Mouse (Mus musculus) stomach, embryonic 15.5 days (tissue): ENCODE results near the gene Fam208a. TPM values are rescaled to one million over a fixed set of nuclear protein-coding genes. Genes with fewer than 3 reads are reported as not detected.
A peak's percentile ranks its signal among the peaks of the same experiment; 100 is the strongest.

Source experiments
- ATAC-seq: fragments of 200-750 bp; cut with Nextera tagmentation; 2 replicates; pipeline ENCODE4 v1.8.0; 2017; ENCODE audit warnings: low read depth, moderate number of reproducible peaks, moderate TSS enrichment; ENCODE audit not compliant: insufficient read depth, low FRiP score
- H3K27ac ChIP-seq: fragments of 300-500 bp; sonication (generic); 2 replicates; pipeline ENCODE4 v1.5.1; 2015; ENCODE audit warnings: mild to moderate bottlenecking, inconsistent platforms
- H3K27me3 ChIP-seq: fragments of 300-500 bp; sonication (generic); replicated peaks from 2 replicates; pipeline ENCODE4 v1.6.1; 2015; ENCODE audit warnings: inconsistent platforms
- H3K36me3 ChIP-seq: fragments of 300-500 bp; sonication (generic); 2 replicates; pipeline ENCODE4 v1.6.1; 2015; ENCODE audit warnings: inconsistent platforms
- H3K4me1 ChIP-seq: fragments of 300-500 bp; sonication (generic); 2 replicates; pipeline ENCODE4 v1.6.1; 2015; ENCODE audit warnings: inconsistent platforms
- H3K4me2 ChIP-seq: fragments of 300-500 bp; sonication (generic); 2 replicates; pipeline ENCODE4 v1.6.1; 2015; ENCODE audit warnings: mild to moderate bottlenecking, inconsistent platforms
- H3K4me3 ChIP-seq: fragments of 300-500 bp; sonication (generic); replicated peaks from 2 replicates; pipeline ENCODE4 v1.5.1; 2015; ENCODE audit warnings: inconsistent platforms
- H3K9ac ChIP-seq: fragments of 300-500 bp; sonication (generic); 2 replicates; pipeline ENCODE4 v1.6.1; 2015; ENCODE audit warnings: inconsistent platforms
- H3K9me3 ChIP-seq: fragments of 300-500 bp; sonication (generic); 2 replicates; pipeline ENCODE4 v1.6.1; 2016; ENCODE audit warnings: inconsistent platforms
- WGBS: fragments of 180-500 bp; shearing (Covaris S2); methylation state at CpG from one replicate; pipeline ENCODE4 v1.1.7; 2015; 5-methylcytosine and 5-hydroxymethylcytosine counted together
- polyA plus RNA-seq: library from polyadenylated mRNA; unstranded; fragments of >200 nt; fragmentation: Nextera tagmentation; extraction: Ambion mirVana; gene quantifications from 2 replicates; pipeline ENCODE4 v1.2.1, GENCODE M21; 2015

Gene Fam208a
- polyA plus RNA-seq = 14.3 and 14.6 TPM in 2 replicates

DNA sequence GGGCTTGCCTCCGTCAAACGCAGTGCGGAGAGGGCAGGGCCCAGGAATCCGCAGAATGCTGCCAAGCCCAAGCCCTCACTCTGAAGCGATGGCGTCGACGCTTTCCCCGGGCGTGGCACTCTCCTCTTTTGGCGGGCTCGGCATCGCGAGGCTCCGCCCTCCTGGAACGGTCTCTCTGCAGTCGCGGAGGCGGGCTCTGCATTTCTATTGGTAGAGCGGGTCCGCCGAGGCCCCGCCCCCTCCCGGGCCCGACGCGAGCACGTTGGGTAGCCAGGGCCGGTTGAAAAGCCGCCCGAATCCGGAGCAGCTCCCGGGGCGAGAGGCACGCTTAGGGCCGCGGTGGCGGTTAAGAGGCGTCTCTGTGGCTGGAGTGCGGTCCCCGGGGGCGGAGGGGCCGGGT, at the start of gene Fam208a:
Fam208a (plus strand) TSS at position 262 of the 400 bp plus-strand sequence.
- ATAC-seq = peak; percentile 95
- H3K4me2 ChIP-seq = peak within 1 kb of the TSS; percentile 88
- H3K4me3 ChIP-seq = peak within 1 kb of the TSS; percentile 77
- H3K27ac ChIP-seq = peak within 1 kb of the TSS; percentile 100
- H3K9me3 ChIP-seq = 0 out of 2 replicates have a peak, but pooled peaks cover 3% of the 10 kb centered on the region
- no peaks in the 10 kb centered on the region; the same call in 1 of the 2 replicates for H3K36me3 ChIP-seq
- no peaks in the 10 kb centered on the region for H3K27me3 ChIP-seq
- peak within 1 kb of the TSS; percentile 85 for H3K9ac ChIP-seq
- under 1% methylated on average over 43 of the region's 43 CpGs for WGBS
- H3K4me1 ChIP-seq = peaks cover 3% of the 10 kb centered on the region; the same call in 1 of the 2 replicates

DNA sequence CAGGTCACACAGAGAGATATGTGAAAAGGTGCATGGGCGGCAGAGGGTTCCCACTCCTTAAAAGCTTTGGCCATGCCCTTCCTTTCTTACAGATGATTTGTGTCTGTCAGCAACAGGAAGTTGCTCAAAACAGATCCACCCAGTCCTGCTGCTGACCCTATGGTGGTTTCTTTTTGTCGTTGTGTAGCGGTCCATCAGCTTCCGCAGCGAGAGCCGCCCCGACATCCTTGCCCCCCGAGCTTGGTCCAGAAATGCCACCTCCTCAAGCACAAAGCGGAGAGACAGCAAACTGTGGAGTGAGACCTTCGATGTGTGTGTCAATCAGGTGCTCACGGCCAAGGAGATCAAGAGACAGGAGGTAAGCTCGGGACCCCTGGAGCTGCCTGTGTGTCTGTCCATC, 49.2 kb upstream of the Fam208a start:
- Histone ChIP-seq H3K9me3 (no peaks in the 10 kb centered on the region), H3K4me3 (peak overlapping the region; percentile 12; the same call in 1 of the 2 replicates), H3K36me3 (0 out of 2 replicates have a peak, but pooled peaks cover 3% of the 10 kb centered on the region), H3K4me1 (no peaks in the 10 kb centered on the region), H3K27me3 (no peaks in the 10 kb centered on the region), H3K9ac (no peak overlapping the region), H3K27ac (no peak overlapping the region), H3K4me2 (no peak overlapping the region)
- WGBS = 74% methylated on average over 12 of the region's 12 CpGs
- ATAC-seq = no peak

DNA sequence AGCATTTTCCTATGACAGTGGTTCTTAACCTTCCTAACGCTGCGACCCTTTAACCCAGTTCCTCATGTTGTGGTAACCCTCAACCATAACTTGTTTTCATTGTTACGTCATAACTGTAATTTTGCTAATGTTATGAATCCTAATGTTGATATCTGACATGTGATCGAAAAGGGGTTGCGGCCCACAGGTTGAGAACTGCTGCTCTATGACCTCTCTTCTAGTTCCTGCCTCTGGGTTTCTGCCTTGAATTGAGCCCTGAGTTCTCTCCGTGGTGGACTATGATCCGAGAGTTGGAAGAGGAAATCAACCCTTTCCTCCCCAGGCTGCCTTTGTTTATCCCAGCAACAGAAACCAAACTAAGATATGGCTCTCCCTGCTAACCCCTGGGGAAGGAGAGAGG, 47.2 kb upstream of the Fam208a start:
- H3K4me1 ChIP-seq = no peaks in the 10 kb centered on the region
- H3K9me3 ChIP-seq = no peaks in the 10 kb centered on the region
- no peak overlapping the region for H3K4me3 ChIP-seq
- H3K27me3 ChIP-seq = no peaks in the 10 kb centered on the region
- no peak overlapping the region for H3K27ac ChIP-seq
- 0 out of 2 replicates have a peak, but pooled peaks cover 3% of the 10 kb centered on the region for H3K36me3 ChIP-seq
- H3K9ac ChIP-seq = no peak overlapping the region
- H3K4me2 ChIP-seq = no peak overlapping the region
- 68% methylated on average over 7 of the region's 7 CpGs for WGBS
- no peak for ATAC-seq

DNA sequence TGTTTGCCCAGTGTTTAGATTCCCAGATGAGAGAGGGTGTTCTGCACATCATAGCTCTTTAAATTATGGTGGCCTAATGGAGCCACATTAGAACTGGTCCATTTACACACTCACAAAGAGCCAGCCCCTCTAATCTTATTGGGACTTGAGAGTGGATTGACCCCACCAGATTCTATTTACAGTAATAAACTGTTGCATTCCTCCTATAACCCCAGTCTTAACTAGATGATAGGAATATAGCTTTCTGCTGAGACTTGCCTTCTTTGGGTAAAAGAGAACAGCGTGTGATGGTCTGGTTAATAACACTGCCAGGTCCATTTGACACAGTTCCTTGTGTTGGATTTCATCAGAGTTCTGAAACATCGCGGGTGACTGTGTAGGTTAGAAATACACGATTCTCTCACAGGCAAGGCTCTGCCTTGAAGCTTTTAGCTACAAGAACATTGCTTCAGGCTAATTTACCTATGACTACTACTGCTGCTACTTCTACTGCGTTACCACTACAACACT, 45.3 kb upstream of the Fam208a start:
- Histone ChIP-seq H3K27ac (0 out of 2 replicates have a peak overlapping the region, but pooled peaks have one; percentile 12), H3K9me3 (no peaks in the 10 kb centered on the region), H3K4me2 (no peak overlapping the region), H3K27me3 (no peaks in the 10 kb centered on the region), H3K4me1 (no peaks in the 10 kb centered on the region), H3K36me3 (0 out of 2 replicates have a peak, but pooled peaks cover 3% of the 10 kb centered on the region), H3K4me3 (no peak overlapping the region), H3K9ac (no peak overlapping the region)
- peak; percentile 50; the same call in 1 of the 2 replicates for ATAC-seq
- WGBS = 64% methylated on average over 5 of the region's 5 CpGs

DNA sequence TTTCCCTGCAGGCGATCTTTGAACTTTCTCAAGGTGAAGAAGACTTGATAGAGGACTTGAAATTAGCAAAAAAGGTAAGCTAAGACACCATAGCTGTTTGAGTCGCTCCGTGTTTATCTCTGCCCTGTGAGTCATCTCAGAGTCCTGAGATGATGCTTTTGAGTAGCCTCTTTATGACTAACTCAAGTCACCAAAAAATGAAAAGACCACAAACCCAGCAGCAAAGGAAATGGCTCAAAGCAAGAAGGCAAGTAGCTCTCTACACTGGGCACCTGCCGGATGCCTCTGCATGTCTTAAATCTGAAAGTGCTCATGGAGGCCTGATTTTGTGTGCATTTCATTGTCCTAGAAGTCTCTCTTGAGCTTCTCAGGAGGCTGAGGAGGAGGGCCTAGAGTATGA, 44.5 kb upstream of the Fam208a start:
- no peaks in the 10 kb centered on the region for H3K4me1 ChIP-seq
- WGBS = 87% methylated on average over 4 of the region's 4 CpGs
- H3K27me3 ChIP-seq = no peaks in the 10 kb centered on the region
- H3K4me2 ChIP-seq = no peak overlapping the region
- 0 out of 2 replicates have a peak, but pooled peaks cover 3% of the 10 kb centered on the region for H3K36me3 ChIP-seq
- H3K9me3 ChIP-seq = no peaks in the 10 kb centered on the region
- H3K9ac ChIP-seq = no peak overlapping the region
- no peak overlapping the region for H3K4me3 ChIP-seq
- no peak for ATAC-seq
- H3K27ac ChIP-seq = no peak overlapping the region

DNA sequence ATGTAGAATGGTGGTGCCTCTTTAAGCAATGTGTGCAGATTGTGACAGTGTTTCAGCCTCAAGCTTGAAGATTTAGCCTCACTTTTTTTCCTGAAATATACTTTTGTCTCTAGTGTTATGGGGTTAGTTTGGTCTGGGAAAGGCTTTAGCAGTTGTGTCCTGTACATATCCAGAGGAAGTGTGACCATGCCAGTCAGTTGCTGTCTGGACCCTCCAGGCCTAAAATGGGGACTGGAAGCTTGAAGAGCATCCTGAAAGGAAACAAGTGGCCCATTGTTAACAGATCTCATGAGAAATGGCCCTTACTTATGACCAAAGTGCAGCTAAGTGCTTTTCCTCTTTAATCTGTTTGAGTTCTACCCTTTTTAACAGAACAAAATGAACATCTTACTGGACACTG, 40.0 kb upstream of the Fam208a start:
- Histone ChIP-seq H3K9me3 (no peaks in the 10 kb centered on the region), H3K27me3 (no peaks in the 10 kb centered on the region), H3K4me1 (no peaks in the 10 kb centered on the region), H3K27ac (no peak overlapping the region), H3K4me3 (no peak overlapping the region), H3K4me2 (no peak overlapping the region), H3K9ac (no peak overlapping the region), H3K36me3 (0 out of 2 replicates have a peak, but pooled peaks cover 3% of the 10 kb centered on the region)
- ATAC-seq = no peak

DNA sequence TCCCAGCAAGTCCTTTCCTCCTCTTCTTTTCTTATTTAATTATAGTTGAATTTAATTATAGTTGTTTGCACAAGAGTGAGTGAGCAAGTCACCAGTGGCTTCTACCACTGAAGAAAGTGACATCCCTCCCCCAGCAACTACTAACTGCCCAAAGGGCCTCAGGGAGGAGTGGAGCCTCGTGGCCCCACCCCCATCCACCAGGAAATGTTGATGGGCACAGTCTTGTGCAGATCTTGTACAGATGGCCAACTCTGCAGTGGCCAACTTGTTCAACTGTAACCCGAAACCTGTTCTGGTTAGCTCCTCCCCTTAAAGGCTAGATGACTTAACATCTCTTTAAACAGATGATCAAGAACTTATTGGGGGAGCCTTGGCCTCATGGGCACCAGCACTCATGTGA, 38.9 kb upstream of the Fam208a start:
- no peak for ATAC-seq
- Histone ChIP-seq H3K27me3 (no peaks in the 10 kb centered on the region), H3K36me3 (0 out of 2 replicates have a peak, but pooled peaks cover 4% of the 10 kb centered on the region), H3K4me3 (no peak overlapping the region), H3K4me2 (no peak overlapping the region), H3K27ac (no peak overlapping the region), H3K9me3 (no peaks in the 10 kb centered on the region), H3K9ac (no peak overlapping the region), H3K4me1 (no peaks in the 10 kb centered on the region)
- 57% methylated on average over 2 of the region's 2 CpGs for WGBS

DNA sequence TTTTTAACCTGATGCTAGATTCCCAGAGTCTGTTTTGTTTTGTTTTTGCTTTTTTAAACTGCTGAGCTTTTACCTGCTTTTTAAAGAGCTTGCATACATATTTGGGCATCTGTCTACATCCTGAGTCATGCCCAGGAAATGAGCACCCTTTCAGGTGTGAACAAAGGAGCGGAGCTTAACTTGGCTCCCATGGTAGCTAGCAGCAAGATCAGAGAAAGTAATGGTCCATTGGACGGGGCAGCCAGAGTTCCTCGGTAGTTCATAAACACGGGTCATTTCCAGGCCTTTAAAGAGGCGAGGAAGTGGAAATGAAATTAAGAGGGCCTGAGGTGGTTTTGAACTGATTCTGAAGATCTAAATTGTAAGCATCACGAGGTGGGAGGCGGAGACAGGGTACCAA, 38.0 kb upstream of the Fam208a start:
- WGBS = 72% methylated on average over 7 of the region's 7 CpGs
- Histone ChIP-seq H3K27ac (no peak overlapping the region), H3K9me3 (no peaks in the 10 kb centered on the region), H3K9ac (no peak overlapping the region), H3K36me3 (0 out of 2 replicates have a peak, but pooled peaks cover 4% of the 10 kb centered on the region), H3K4me2 (no peak overlapping the region), H3K27me3 (no peaks in the 10 kb centered on the region), H3K4me3 (no peak overlapping the region), H3K4me1 (no peaks in the 10 kb centered on the region)
- no peak for ATAC-seq

DNA sequence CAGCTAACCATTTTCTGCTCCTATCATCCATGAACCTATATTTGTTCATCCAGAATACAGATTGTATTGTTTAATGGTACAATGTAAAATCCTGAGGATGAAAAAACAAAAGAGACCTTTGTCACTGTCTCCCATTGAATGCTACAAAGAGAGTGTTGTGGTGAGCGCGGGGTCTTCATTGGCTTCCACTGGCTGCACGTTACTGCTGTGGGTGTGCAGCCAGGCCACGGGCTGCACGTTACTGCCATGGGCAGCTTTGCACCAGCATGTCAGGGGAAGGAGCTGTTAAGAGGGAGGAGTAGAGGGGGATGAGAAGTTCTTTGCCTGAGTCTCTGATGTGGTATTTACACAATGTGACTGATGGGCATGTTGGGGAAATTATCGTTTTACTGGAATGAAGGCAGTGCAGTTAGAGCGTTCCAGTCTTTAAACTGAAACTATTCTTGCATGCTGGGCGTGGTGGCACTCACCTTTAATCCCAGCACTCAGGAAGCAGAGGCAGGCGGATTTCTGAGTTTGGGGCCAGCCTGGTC, 36.8 kb upstream of the Fam208a start:
- no peak overlapping the region for H3K4me3 ChIP-seq
- H3K9ac ChIP-seq = no peak overlapping the region
- 0 out of 2 replicates have a peak, but pooled peaks cover 4% of the 10 kb centered on the region for H3K36me3 ChIP-seq
- no peak overlapping the region for H3K4me2 ChIP-seq
- no peak for ATAC-seq
- no peaks in the 10 kb centered on the region for H3K9me3 ChIP-seq
- no peaks in the 10 kb centered on the region for H3K4me1 ChIP-seq
- H3K27ac ChIP-seq = no peak overlapping the region
- H3K27me3 ChIP-seq = no peaks in the 10 kb centered on the region
- 68% methylated on average over 9 of the region's 9 CpGs for WGBS

DNA sequence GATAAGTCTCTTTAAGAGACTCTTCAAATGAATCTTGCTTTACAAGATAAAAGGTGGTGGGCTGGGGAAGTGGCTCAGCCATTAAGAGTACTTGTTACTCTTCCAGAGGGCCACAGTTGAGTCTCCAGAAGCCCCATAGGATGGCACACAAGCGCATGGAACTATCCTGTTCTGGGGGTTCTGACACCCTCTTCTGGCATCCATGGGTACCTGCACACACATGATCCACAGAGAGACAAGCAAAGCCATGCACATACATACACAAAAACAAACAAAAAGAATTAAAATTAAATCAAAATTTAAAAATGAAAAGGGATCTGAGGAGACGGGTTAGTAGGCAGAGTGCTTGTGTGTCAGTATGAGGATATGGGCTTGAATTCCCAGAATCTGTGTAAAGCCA, 36.0 kb upstream of the Fam208a start:
- no peak overlapping the region for H3K9ac ChIP-seq
- ATAC-seq = no peak
- H3K4me3 ChIP-seq = no peak overlapping the region
- 0 out of 2 replicates have a peak, but pooled peaks cover 4% of the 10 kb centered on the region for H3K36me3 ChIP-seq
- no peak overlapping the region for H3K27ac ChIP-seq
- WGBS = 97% methylated on average over 2 of the region's 2 CpGs
- H3K4me1 ChIP-seq = no peaks in the 10 kb centered on the region
- H3K4me2 ChIP-seq = no peak overlapping the region
- H3K9me3 ChIP-seq = no peaks in the 10 kb centered on the region
- no peaks in the 10 kb centered on the region for H3K27me3 ChIP-seq

DNA sequence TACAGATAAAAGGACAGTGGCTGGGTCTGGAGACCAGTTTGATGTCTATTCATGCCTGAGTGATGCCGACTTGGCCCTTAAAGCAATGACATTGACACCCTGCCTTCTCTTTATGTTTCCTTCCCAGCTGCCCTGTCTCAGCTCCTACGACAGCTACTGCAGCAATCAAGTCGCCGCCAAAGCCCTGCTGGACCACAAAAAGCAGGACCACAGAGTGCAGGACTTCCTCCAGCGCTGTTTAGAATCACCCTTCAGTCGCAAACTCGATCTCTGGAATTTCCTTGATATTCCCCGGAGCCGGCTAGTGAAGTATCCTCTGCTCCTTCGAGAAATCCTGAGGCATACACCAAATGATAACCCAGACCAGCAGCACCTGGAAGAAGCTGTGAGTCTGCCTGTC, 34.8 kb upstream of the Fam208a start:
- no peak overlapping the region for H3K27ac ChIP-seq
- ATAC-seq = no peak
- no peaks in the 10 kb centered on the region for H3K9me3 ChIP-seq
- H3K4me2 ChIP-seq = no peak overlapping the region
- H3K4me3 ChIP-seq = no peak overlapping the region
- 0 out of 2 replicates have a peak, but pooled peaks cover 4% of the 10 kb centered on the region for H3K36me3 ChIP-seq
- H3K9ac ChIP-seq = no peak overlapping the region
- 49% methylated on average over 10 of the region's 10 CpGs for WGBS
- no peaks in the 10 kb centered on the region for H3K4me1 ChIP-seq
- H3K27me3 ChIP-seq = no peaks in the 10 kb centered on the region

DNA sequence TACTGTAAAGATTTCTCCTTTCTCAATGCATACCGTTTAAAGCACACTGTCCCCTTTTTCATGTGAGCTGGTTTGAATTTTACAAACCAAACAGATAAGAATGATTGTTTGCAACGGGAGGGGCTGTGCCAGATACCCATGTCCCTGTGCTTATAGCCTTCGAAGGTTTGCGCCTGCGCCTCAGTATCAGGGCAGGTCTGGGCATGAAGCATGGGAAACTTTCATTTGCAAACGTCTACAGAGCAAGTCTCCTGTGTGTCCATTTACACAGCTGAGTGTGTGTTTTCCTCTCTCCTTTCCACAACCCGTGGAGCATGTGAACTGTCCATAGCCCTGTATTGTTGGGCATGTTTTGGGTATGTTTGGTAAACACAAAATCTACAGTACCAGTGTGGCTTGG, 32.2 kb upstream of the Fam208a start:
- Histone ChIP-seq H3K9me3 (no peaks in the 10 kb centered on the region), H3K27ac (0 out of 2 replicates have a peak overlapping the region, but pooled peaks have one; percentile 17)
- 60% methylated on average over 7 of the region's 7 CpGs for WGBS

More for the DNA sequence above, 32.2 kb upstream of the Fam208a start:
- Histone ChIP-seq H3K27me3 (no peaks in the 10 kb centered on the region), H3K4me1 (peaks cover 2% of the 10 kb centered on the region; the same call in 1 of the 2 replicates), H3K9ac (no peak overlapping the region), H3K4me3 (no peak overlapping the region), H3K36me3 (0 out of 2 replicates have a peak, but pooled peaks cover 4% of the 10 kb centered on the region), H3K4me2 (no peak overlapping the region)
- ATAC-seq = no peak; the same call in 1 of the 2 replicates
